Mouse (Mus musculus) stomach, embryonic 16.5 days (tissue): ENCODE data around the gene Kmt2e. TPM values are rescaled to one million over a fixed set of nuclear protein-coding genes. Genes with fewer than 3 reads are reported as not detected.

Source experiments
- ATAC-seq: fragments of 200-750 bp; cut with Nextera tagmentation; 2 replicates; pipeline ENCODE4 v1.8.0; 2017; ENCODE audit warnings: moderate number of reproducible peaks, moderate TSS enrichment; ENCODE audit not compliant: insufficient read depth, low FRiP score
- H3K27ac ChIP-seq: fragments of 300-500 bp; sonication (generic); 2 replicates; pipeline ENCODE4 v1.5.1; 2014; ENCODE audit warnings: low read length
- H3K27me3 ChIP-seq: fragments of 300-500 bp; sonication (generic); 2 replicates; pipeline ENCODE4 v1.6.1; 2014; ENCODE audit warnings: low read length, control low read depth, mixed read lengths; ENCODE audit not compliant: control insufficient read depth, insufficient read depth
- H3K36me3 ChIP-seq: fragments of 300-500 bp; sonication (generic); 2 replicates; pipeline ENCODE4 v1.6.1; 2014; ENCODE audit warnings: low read length; ENCODE audit not compliant: control insufficient read depth, insufficient read depth
- H3K4me1 ChIP-seq: fragments of 300-500 bp; sonication (generic); 2 replicates; pipeline ENCODE4 v1.6.1; 2014; ENCODE audit warnings: low read length, control low read depth, mixed read lengths; ENCODE audit not compliant: control insufficient read depth, insufficient read depth
- H3K4me2 ChIP-seq: fragments of 300-500 bp; sonication (generic); 2 replicates; pipeline ENCODE4 v1.6.1; 2014; ENCODE audit warnings: low read depth, low read length, mixed read lengths
- H3K4me3 ChIP-seq: fragments of 300-500 bp; sonication (generic); replicated peaks from 2 replicates; pipeline ENCODE4 v1.5.1; 2014; ENCODE audit warnings: mild to moderate bottlenecking, low read length
- H3K9ac ChIP-seq: fragments of 300-500 bp; sonication (generic); 2 replicates; pipeline ENCODE4 v1.6.1; 2014; ENCODE audit warnings: low read length
- H3K9me3 ChIP-seq: fragments of 300-500 bp; sonication (generic); replicated peaks from 2 replicates; pipeline ENCODE4 v1.6.1; 2016; ENCODE audit warnings: low read length, control low read depth; ENCODE audit not compliant: control insufficient read depth
- WGBS: fragments of 180-500 bp; shearing (Covaris S2); extraction: QIAGEN DNeasy Blood & Tissue Kit; methylation state at CpG from one replicate; pipeline ENCODE4 v1.1.7; 2014; 5-methylcytosine and 5-hydroxymethylcytosine counted together
- polyA plus RNA-seq: library from polyadenylated mRNA; unstranded; fragments of >200 nt; fragmentation: Nextera tagmentation; extraction: Ambion mirVana; gene quantifications from 2 replicates; pipeline ENCODE4 v1.2.1, GENCODE M21; 2015

Gene Kmt2e
- polyA plus RNA-seq, 1 experiment from 2014 or later, result 90.9 TPM

- ATAC-seq, result no peak
- H3K27ac ChIP-seq, result no peak overlapping the region
- no peaks in the 10 kb centered on the region for H3K4me1 ChIP-seq
- no peaks in the 10 kb centered on the region for H3K9me3 ChIP-seq
- WGBS, result 87% methylated on average over 5 of the region's 5 CpGs
- no peak overlapping the region for H3K9ac ChIP-seq
- H3K27me3 ChIP-seq, result no peaks in the 10 kb centered on the region
- H3K4me2 ChIP-seq, result no peak overlapping the region
- H3K36me3 ChIP-seq, result no peaks in the 10 kb centered on the region
- no peak overlapping the region for H3K4me3 ChIP-seq
Observed at GRCm38 (mm10) chr5:23393870-23394269, 40.4 kb upstream of the Kmt2e start.

GRCm38 (mm10) chr5:23394366-23395145 is 39.7 kb upstream of the Kmt2e start:
- no peak for ATAC-seq

GRCm38 (mm10) chr5:23395721-23396120 is 38.5 kb upstream of the Kmt2e start:
- H3K4me1 ChIP-seq, result no peaks in the 10 kb centered on the region
- no peak overlapping the region for H3K4me3 ChIP-seq
- H3K9ac ChIP-seq, result no peak overlapping the region
- H3K36me3 ChIP-seq, result no peaks in the 10 kb centered on the region
- no peaks in the 10 kb centered on the region for H3K27me3 ChIP-seq
- H3K27ac ChIP-seq, result no peak overlapping the region
- ATAC-seq, result no peak
- 62% methylated on average over 3 of the region's 3 CpGs for WGBS
- no peak overlapping the region for H3K4me2 ChIP-seq
- H3K9me3 ChIP-seq, result no peaks in the 10 kb centered on the region

More at GRCm38 (mm10) chr5:23394366-23395145, 39.7 kb upstream of the Kmt2e start:
- H3K9me3 ChIP-seq, result no peaks in the 10 kb centered on the region
- no peak overlapping the region for H3K27ac ChIP-seq
- no peak overlapping the region for H3K4me2 ChIP-seq
- no peaks in the 10 kb centered on the region for H3K27me3 ChIP-seq
- 47% methylated on average over 3 of the region's 3 CpGs for WGBS
- H3K4me3 ChIP-seq, result no peak overlapping the region
- no peak overlapping the region for H3K9ac ChIP-seq
- H3K36me3 ChIP-seq, result no peaks in the 10 kb centered on the region
- no peaks in the 10 kb centered on the region for H3K4me1 ChIP-seq

- no peaks in the 10 kb centered on the region for H3K9me3 ChIP-seq
- no peak overlapping the region for H3K9ac ChIP-seq
- H3K4me3 ChIP-seq, result no peak overlapping the region
- no peak overlapping the region for H3K27ac ChIP-seq
- no peak for ATAC-seq
- H3K27me3 ChIP-seq, result no peaks in the 10 kb centered on the region
- WGBS, result 79% methylated on average over 3 of the region's 3 CpGs
- no peak overlapping the region for H3K4me2 ChIP-seq
- no peaks in the 10 kb centered on the region for H3K36me3 ChIP-seq
- 0 out of 2 replicates have a peak, but pooled peaks cover 2% of the 10 kb centered on the region for H3K4me1 ChIP-seq
Observed at GRCm38 (mm10) chr5:23396756-23397155, 37.5 kb upstream of the Kmt2e start.

- 0 out of 2 replicates have a peak, but pooled peaks have one; percentile 23 for ATAC-seq
- Histone ChIP-seq H3K4me2 (no peak overlapping the region), H3K4me3 (no peak overlapping the region), H3K9me3 (no peaks in the 10 kb centered on the region), H3K27me3 (no peaks in the 10 kb centered on the region), H3K9ac (no peak overlapping the region), H3K36me3 (no peaks in the 10 kb centered on the region), H3K4me1 (0 out of 2 replicates have a peak, but pooled peaks cover 8% of the 10 kb centered on the region), H3K27ac (no peak overlapping the region)
- 93% methylated on average over 3 of the region's 3 CpGs for WGBS
Observed at GRCm38 (mm10) chr5:23400156-23400555, 34.1 kb upstream of the Kmt2e start.

GRCm38 (mm10) chr5:23400868-23401267 is 33.4 kb upstream of the Kmt2e start:
- Histone ChIP-seq H3K36me3 (no peaks in the 10 kb centered on the region), H3K27ac (no peak overlapping the region), H3K9ac (no peak overlapping the region), H3K4me2 (no peak overlapping the region), H3K9me3 (no peaks in the 10 kb centered on the region), H3K27me3 (no peaks in the 10 kb centered on the region), H3K4me1 (0 out of 2 replicates have a peak, but pooled peaks cover 8% of the 10 kb centered on the region), H3K4me3 (no peak overlapping the region)
- WGBS, result 85% methylated on average over 3 of the region's 3 CpGs
- no peak for ATAC-seq

DNA sequence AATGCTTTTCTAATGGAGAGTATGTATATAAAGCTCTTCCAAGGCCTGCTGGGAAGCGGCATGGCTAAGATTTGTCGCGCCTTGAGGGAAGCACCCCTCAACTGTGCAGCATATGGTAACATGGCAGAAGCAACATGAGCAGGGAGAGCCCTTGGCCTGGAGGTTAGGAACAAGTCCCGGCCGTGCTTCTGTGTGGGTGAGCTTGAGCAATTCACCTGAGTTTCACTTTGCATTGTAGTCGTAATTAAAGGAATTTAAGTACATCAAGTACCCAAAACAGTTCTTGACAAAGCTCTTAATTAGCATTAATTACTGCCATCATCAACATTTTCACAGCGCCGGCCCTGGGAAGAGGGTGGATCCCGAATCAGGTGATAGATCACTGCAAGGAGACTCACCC is 32.9 kb upstream of the Kmt2e start:
- Histone ChIP-seq H3K9me3 (no peaks in the 10 kb centered on the region), H3K4me1 (0 out of 2 replicates have a peak, but pooled peaks cover 8% of the 10 kb centered on the region), H3K36me3 (no peaks in the 10 kb centered on the region), H3K9ac (no peak overlapping the region), H3K27ac (peak overlapping the region; percentile 80), H3K27me3 (no peaks in the 10 kb centered on the region), H3K4me3 (no peak overlapping the region), H3K4me2 (no peak overlapping the region)
- 86% methylated on average over 9 of the region's 9 CpGs for WGBS
- ATAC-seq, result no peak

DNA sequence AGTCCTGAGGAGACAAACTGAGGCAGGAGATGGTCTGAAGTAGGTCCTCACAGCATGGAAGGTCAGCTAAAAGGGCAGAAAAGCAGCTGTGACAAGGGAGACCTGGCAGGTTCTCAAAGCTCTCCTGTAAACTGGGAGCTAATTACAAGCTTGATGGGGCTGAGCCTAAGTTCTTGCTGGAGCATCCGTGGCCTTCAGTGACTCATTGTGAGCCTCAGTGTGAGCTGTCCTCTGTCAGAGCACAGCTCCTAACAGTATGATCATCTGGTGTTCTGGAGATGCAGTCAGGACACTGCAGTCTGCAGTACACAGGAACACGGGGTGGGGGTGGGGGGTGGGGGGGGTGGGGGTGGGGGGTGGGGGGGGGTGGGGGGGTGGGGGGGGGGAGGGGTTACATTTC is 32.2 kb upstream of the Kmt2e start:
- H3K4me2 ChIP-seq, result no peak overlapping the region
- peak overlapping the region; percentile 80 for H3K27ac ChIP-seq
- no peak overlapping the region for H3K4me3 ChIP-seq
- no peaks in the 10 kb centered on the region for H3K27me3 ChIP-seq
- no peaks in the 10 kb centered on the region for H3K9me3 ChIP-seq
- 0 out of 2 replicates have a peak, but pooled peaks cover 8% of the 10 kb centered on the region for H3K4me1 ChIP-seq
- 38% methylated on average over 1 of the region's 2 CpGs for WGBS
- no peaks in the 10 kb centered on the region for H3K36me3 ChIP-seq
- H3K9ac ChIP-seq, result no peak overlapping the region
- peak; percentile 48 for ATAC-seq

- Histone ChIP-seq H3K9ac (no peak overlapping the region), H3K4me2 (no peak overlapping the region), H3K4me1 (peaks cover 11% of the 10 kb centered on the region), H3K4me3 (no peak overlapping the region), H3K27ac (peak overlapping the region; percentile 47; the same call in 1 of the 2 replicates), H3K27me3 (no peaks in the 10 kb centered on the region), H3K9me3 (no peaks in the 10 kb centered on the region), H3K36me3 (no peaks in the 10 kb centered on the region)
- ATAC-seq, result no peak
- 60% methylated on average over 11 of the region's 11 CpGs for WGBS
Observed at GRCm38 (mm10) chr5:23403161-23403560, 31.1 kb upstream of the Kmt2e start.
